Mouse (Mus musculus): ENCODE measurements around the gene Prmt7. TPM values are rescaled to one million over a fixed set of nuclear protein-coding genes. Genes with fewer than 3 reads are reported as not detected.
A peak's percentile ranks its signal among the peaks of the same experiment; 100 is the strongest.

Prmt7 gene
- polyA plus RNA-seq, 1 experiment from 2014 or later: 64.6 TPM

GRCm38 (mm10) chr8:106177594-106177993, 33.1 kb upstream of the Prmt7 start:
- Histone ChIP-seq H3K27ac (ENCODE audit: low read depth) (no peak overlapping the region), H3K4me3 (ENCODE audit: low read depth, low read length) (no peak overlapping the region), H3K4me2 (ENCODE audit: low read length) (no peak overlapping the region), H3K27me3 (replicated peaks; ENCODE audit: control insufficient read depth, insufficient read depth, low read length) (no peaks in the 10 kb centered on the region), H3K4me1 (replicated peaks; ENCODE audit: control insufficient read depth, insufficient read depth, low read length) (peaks cover 22% of the 10 kb centered on the region), H3K9me3 (ENCODE audit: control insufficient read depth, low read length) (no peaks in the 10 kb centered on the region), H3K9ac (ENCODE audit: low read length) (no peak overlapping the region), H3K36me3 (ENCODE audit: control insufficient read depth, insufficient read depth, low read length) (peaks cover 4% of the 10 kb centered on the region; the same call in 1 of the 2 replicates)
- WGBS: 35% methylated on average over 1 of the region's 1 CpGs
- DNase-seq (ENCODE audit: low spot score) (no peak), ATAC-seq (replicated peaks; ENCODE audit: low FRiP score, low TSS enrichment, low read depth) (no peak)

GRCm38 (mm10) chr8:106178428-106178827, 32.3 kb upstream of the Prmt7 start:
- H3K27ac ChIP-seq (ENCODE audit: low read depth): 0 out of 2 replicates have a peak overlapping the region, but pooled peaks have one; percentile 16
- peaks cover 4% of the 10 kb centered on the region; the same call in 1 of the 2 replicates for H3K36me3 ChIP-seq (ENCODE audit: control insufficient read depth, insufficient read depth, low read length)
- no peaks in the 10 kb centered on the region for H3K27me3 ChIP-seq (replicated peaks; ENCODE audit: control insufficient read depth, insufficient read depth, low read length)
- H3K9me3 ChIP-seq (ENCODE audit: control insufficient read depth, low read length): no peaks in the 10 kb centered on the region
- H3K4me2 ChIP-seq (ENCODE audit: low read length): no peak overlapping the region
- DNase-seq (ENCODE audit: low spot score) (no peak), ATAC-seq (replicated peaks; ENCODE audit: low FRiP score, low TSS enrichment, low read depth) (no peak)
- no peak overlapping the region for H3K9ac ChIP-seq (ENCODE audit: low read length)
- H3K4me1 ChIP-seq (replicated peaks; ENCODE audit: control insufficient read depth, insufficient read depth, low read length): peaks cover 22% of the 10 kb centered on the region
- 28% methylated on average over 2 of the region's 2 CpGs for WGBS
- no peak overlapping the region for H3K4me3 ChIP-seq (ENCODE audit: low read depth, low read length)

- Histone ChIP-seq H3K4me3 (ENCODE audit: low read depth, low read length) (no peak overlapping the region), H3K27ac (ENCODE audit: low read depth) (no peak overlapping the region), H3K36me3 (ENCODE audit: control insufficient read depth, insufficient read depth, low read length) (peaks cover 19% of the 10 kb centered on the region), H3K4me2 (ENCODE audit: low read length) (no peak overlapping the region), H3K27me3 (replicated peaks; ENCODE audit: control insufficient read depth, insufficient read depth, low read length) (no peaks in the 10 kb centered on the region), H3K9ac (ENCODE audit: low read length) (no peak overlapping the region), H3K4me1 (replicated peaks; ENCODE audit: control insufficient read depth, insufficient read depth, low read length) (no peaks in the 10 kb centered on the region), H3K9me3 (ENCODE audit: control insufficient read depth, low read length) (no peaks in the 10 kb centered on the region)
- no peak for ATAC-seq (replicated peaks; ENCODE audit: low FRiP score, low TSS enrichment, low read depth)
- DNase-seq (ENCODE audit: low spot score): no peak
- 87% methylated on average over 8 of the region's 8 CpGs for WGBS
Observed at GRCm38 (mm10) chr8:106185628-106186270, 25.0 kb upstream of the Prmt7 start.

GRCm38 (mm10) chr8:106186394-106186793, 24.3 kb upstream of the Prmt7 start:
- WGBS: 92% methylated on average over 3 of the region's 3 CpGs
- Histone ChIP-seq H3K9me3 (ENCODE audit: control insufficient read depth, low read length) (no peaks in the 10 kb centered on the region), H3K9ac (ENCODE audit: low read length) (no peak overlapping the region), H3K27me3 (replicated peaks; ENCODE audit: control insufficient read depth, insufficient read depth, low read length) (no peaks in the 10 kb centered on the region), H3K36me3 (ENCODE audit: control insufficient read depth, insufficient read depth, low read length) (peaks cover 20% of the 10 kb centered on the region), H3K4me3 (ENCODE audit: low read depth, low read length) (no peak overlapping the region), H3K4me2 (ENCODE audit: low read length) (no peak overlapping the region), H3K4me1 (replicated peaks; ENCODE audit: control insufficient read depth, insufficient read depth, low read length) (no peaks in the 10 kb centered on the region), H3K27ac (ENCODE audit: low read depth) (no peak overlapping the region)
- DNase-seq (ENCODE audit: low spot score) (no peak), ATAC-seq (replicated peaks; ENCODE audit: low FRiP score, low TSS enrichment, low read depth) (no peak)

- Histone ChIP-seq H3K9ac (ENCODE audit: low read length) (no peak overlapping the region), H3K4me2 (ENCODE audit: low read length) (no peak overlapping the region), H3K36me3 (ENCODE audit: control insufficient read depth, insufficient read depth, low read length) (peaks cover 39% of the 10 kb centered on the region), H3K4me1 (replicated peaks; ENCODE audit: control insufficient read depth, insufficient read depth, low read length) (no peaks in the 10 kb centered on the region), H3K4me3 (ENCODE audit: low read depth, low read length) (no peak overlapping the region), H3K27ac (ENCODE audit: low read depth) (no peak overlapping the region), H3K27me3 (replicated peaks; ENCODE audit: control insufficient read depth, insufficient read depth, low read length) (no peaks in the 10 kb centered on the region), H3K9me3 (ENCODE audit: control insufficient read depth, low read length) (no peaks in the 10 kb centered on the region)
- DNase-seq (ENCODE audit: low spot score) (no peak), ATAC-seq (replicated peaks; ENCODE audit: low FRiP score, low TSS enrichment, low read depth) (no peak)
- 84% methylated on average over 4 of the region's 4 CpGs for WGBS
Observed at GRCm38 (mm10) chr8:106189162-106189561, 21.6 kb upstream of the Prmt7 start.

- Histone ChIP-seq H3K27me3 (replicated peaks; ENCODE audit: control insufficient read depth, insufficient read depth, low read length) (no peaks in the 10 kb centered on the region), H3K36me3 (ENCODE audit: control insufficient read depth, insufficient read depth, low read length) (peaks cover 62% of the 10 kb centered on the region), H3K4me1 (replicated peaks; ENCODE audit: control insufficient read depth, insufficient read depth, low read length) (no peaks in the 10 kb centered on the region), H3K27ac (ENCODE audit: low read depth) (no peak overlapping the region), H3K4me2 (ENCODE audit: low read length) (no peak overlapping the region), H3K4me3 (ENCODE audit: low read depth, low read length) (no peak overlapping the region), H3K9me3 (ENCODE audit: control insufficient read depth, low read length) (no peaks in the 10 kb centered on the region), H3K9ac (ENCODE audit: low read length) (no peak overlapping the region)
- ATAC-seq (replicated peaks; ENCODE audit: low FRiP score, low TSS enrichment, low read depth) (0 out of 2 replicates have a peak, but pooled peaks have one; percentile 70), DNase-seq (ENCODE audit: low spot score) (peak; percentile 54)
- 68% methylated on average over 5 of the region's 5 CpGs for WGBS
Observed at GRCm38 (mm10) chr8:106191639-106192038, 19.1 kb upstream of the Prmt7 start.

- ATAC-seq (replicated peaks; ENCODE audit: low FRiP score, low TSS enrichment, low read depth) (no peak), DNase-seq (ENCODE audit: low spot score) (no peak)
- H3K4me1 ChIP-seq (replicated peaks; ENCODE audit: control insufficient read depth, insufficient read depth, low read length): no peaks in the 10 kb centered on the region
- H3K9ac ChIP-seq (ENCODE audit: low read length): no peak overlapping the region
- no peaks in the 10 kb centered on the region for H3K27me3 ChIP-seq (replicated peaks; ENCODE audit: control insufficient read depth, insufficient read depth, low read length)
- 90% methylated on average over 6 of the region's 6 CpGs for WGBS
- no peak overlapping the region for H3K4me3 ChIP-seq (ENCODE audit: low read depth, low read length)
- H3K27ac ChIP-seq (ENCODE audit: low read depth): no peak overlapping the region
- peaks cover 69% of the 10 kb centered on the region for H3K36me3 ChIP-seq (ENCODE audit: control insufficient read depth, insufficient read depth, low read length)
- no peaks in the 10 kb centered on the region for H3K9me3 ChIP-seq (ENCODE audit: control insufficient read depth, low read length)
- no peak overlapping the region for H3K4me2 ChIP-seq (ENCODE audit: low read length)
Observed at GRCm38 (mm10) chr8:106193162-106193561, 17.6 kb upstream of the Prmt7 start.

- WGBS: 80% methylated on average over 5 of the region's 5 CpGs
- H3K27me3 ChIP-seq (replicated peaks; ENCODE audit: control insufficient read depth, insufficient read depth, low read length): no peaks in the 10 kb centered on the region
- no peak overlapping the region for H3K4me3 ChIP-seq (ENCODE audit: low read depth, low read length)
- no peak overlapping the region for H3K27ac ChIP-seq (ENCODE audit: low read depth)
- H3K9ac ChIP-seq (ENCODE audit: low read length): no peak overlapping the region
- H3K36me3 ChIP-seq (ENCODE audit: control insufficient read depth, insufficient read depth, low read length): peaks cover 77% of the 10 kb centered on the region
- no peaks in the 10 kb centered on the region for H3K4me1 ChIP-seq (replicated peaks; ENCODE audit: control insufficient read depth, insufficient read depth, low read length)
- no peaks in the 10 kb centered on the region for H3K9me3 ChIP-seq (ENCODE audit: control insufficient read depth, low read length)
- DNase-seq (ENCODE audit: low spot score): no peak
- no peak for ATAC-seq (replicated peaks; ENCODE audit: low FRiP score, low TSS enrichment, low read depth)
- H3K4me2 ChIP-seq (ENCODE audit: low read length): no peak overlapping the region
Observed at GRCm38 (mm10) chr8:106194062-106194461, 16.7 kb upstream of the Prmt7 start.

GRCm38 (mm10) chr8:106198741-106199140, 12.0 kb upstream of the Prmt7 start:
- H3K27ac ChIP-seq (ENCODE audit: low read depth): no peak overlapping the region
- DNase-seq (ENCODE audit: low spot score) (peak; percentile 54), ATAC-seq (replicated peaks; ENCODE audit: low FRiP score, low TSS enrichment, low read depth) (peak; percentile 45; the same call in 1 of the 2 replicates)
- no peak overlapping the region for H3K4me2 ChIP-seq (ENCODE audit: low read length)
- H3K9ac ChIP-seq (ENCODE audit: low read length): no peak overlapping the region
- peaks cover 91% of the 10 kb centered on the region for H3K36me3 ChIP-seq (ENCODE audit: control insufficient read depth, insufficient read depth, low read length)
- no peaks in the 10 kb centered on the region for H3K9me3 ChIP-seq (ENCODE audit: control insufficient read depth, low read length)
- H3K4me1 ChIP-seq (replicated peaks; ENCODE audit: control insufficient read depth, insufficient read depth, low read length): no peaks in the 10 kb centered on the region
- WGBS: 14% methylated on average over 1 of the region's 1 CpGs
- H3K27me3 ChIP-seq (replicated peaks; ENCODE audit: control insufficient read depth, insufficient read depth, low read length): no peaks in the 10 kb centered on the region
- no peak overlapping the region for H3K4me3 ChIP-seq (ENCODE audit: low read depth, low read length)
